Mouse (Mus musculus): Measurements from ENCODE around the gene Dis3l2.

DNA sequence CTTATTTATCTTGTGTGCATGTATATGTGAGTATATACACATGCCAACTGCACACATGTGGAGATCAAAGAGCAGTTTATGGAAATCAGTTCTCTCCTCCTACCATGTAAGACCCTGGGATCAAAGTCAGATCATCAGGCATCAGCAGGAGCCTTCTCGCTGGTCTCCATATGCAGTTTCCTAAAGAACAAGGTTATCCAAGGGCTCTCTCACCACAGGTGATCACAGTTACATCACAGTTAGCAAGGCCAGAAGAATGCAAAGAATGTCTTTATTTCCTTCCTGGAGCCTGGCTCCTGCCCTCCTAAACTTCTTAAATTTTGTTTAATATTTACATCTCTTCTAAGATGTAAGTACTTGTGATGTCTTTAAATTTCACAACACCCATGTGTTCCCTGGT is 304.6 kb downstream of the Dis3l2 start:
- no peak for TF ChIP-seq CTCF (IDR thresholded peaks at IDR 0.05; ENCODE audit: borderline replicate concordance, control insufficient read depth, extremely low read depth, insufficient read depth, low read length, poor library complexity)
- TF ChIP-seq POLR2A (IDR thresholded peaks at IDR 0.05; ENCODE audit: control insufficient read depth, extremely low read depth, insufficient read depth, low read length, poor library complexity): no peak

Measured in thymus, adult 2 months (tissue).